Mouse (Mus musculus) olfactory bulb, adult 2 months (tissue): ENCODE results near the gene Rasgef1b. TPM values are rescaled to one million over a fixed set of nuclear protein-coding genes. Genes with fewer than 3 reads are reported as not detected.

ENCODE experiments used
- H3K27ac ChIP-seq: fragments of 200-500 bp; 2 replicates; pipeline ENCODE4 v1.5.1; 2012; ENCODE audit warnings: low read depth, low read length; ENCODE audit not compliant: insufficient read depth
- H3K4me1 ChIP-seq: fragments of 200-500 bp; 2 replicates; pipeline ENCODE4 v1.6.1; 2012; ENCODE audit warnings: low read length; ENCODE audit not compliant: control insufficient read depth, insufficient read depth
- H3K4me3 ChIP-seq: fragments of 200-500 bp; 2 replicates; pipeline ENCODE4 v1.5.1; 2012; ENCODE audit warnings: mild to moderate bottlenecking, low read depth, low read length, moderate library complexity; ENCODE audit not compliant: insufficient read depth
- CTCF ChIP-seq: fragments of 200-500 bp; IDR thresholded peaks from 2 replicates; pipeline ENCODE4 v1.5.1; 2012; ENCODE audit warnings: low read depth, mild to moderate bottlenecking, low read length, moderate library complexity; ENCODE audit not compliant: insufficient read depth
- POLR2A ChIP-seq: fragments of 200-500 bp; IDR thresholded peaks from 2 replicates; pipeline ENCODE4 v1.6.1; 2012; ENCODE audit warnings: mild to moderate bottlenecking, low read depth, low read length, moderate library complexity; ENCODE audit not compliant: insufficient read depth
- WGBS: fragments of 180-500 bp; shearing (Covaris S2); methylation state at CpG from one replicate; pipeline ENCODE4 v1.1.7; 2018; 5-methylcytosine and 5-hydroxymethylcytosine counted together
- polyA plus RNA-seq: library from polyadenylated mRNA; stranded (reverse); fragments of >200 nt; gene quantifications from 2 replicates; pipeline ENCODE4 v1.2.4, GENCODE M21; 2012; ENCODE audit warnings: low replicate concordance; ENCODE audit not compliant: missing spikeins, insufficient read depth, insufficient read length

Gene Rasgef1b
- polyA plus RNA-seq, 1 experiment = not detected

DNA sequence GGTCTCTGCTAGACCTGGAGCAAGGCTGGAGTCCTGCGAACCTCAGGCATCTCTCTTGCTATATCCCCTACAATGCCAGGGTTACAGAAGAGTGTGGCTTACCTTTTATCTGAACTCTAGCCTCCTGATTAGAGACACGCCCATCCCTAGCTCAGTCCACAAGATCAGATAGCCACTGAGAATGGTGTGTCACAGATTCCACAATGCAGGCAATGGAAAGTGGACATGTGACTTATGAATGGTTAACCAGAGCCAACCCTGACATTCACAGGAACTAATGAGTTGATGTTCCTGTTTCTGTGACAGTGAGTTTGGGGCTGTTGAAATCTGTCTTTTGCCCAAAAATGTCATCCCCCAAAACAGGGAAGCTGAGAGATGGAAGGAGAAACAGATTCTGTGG, 401.8 kb downstream of the Rasgef1b start:
- TF ChIP-seq CTCF = no peak
- no peak for TF ChIP-seq POLR2A
- WGBS = 97% methylated on average over 2 of the region's 2 CpGs
- H3K27ac ChIP-seq = no peak overlapping the region
- peaks cover 3% of the 10 kb centered on the region; the same call in 1 of the 2 replicates for H3K4me1 ChIP-seq
- H3K4me3 ChIP-seq = no peak overlapping the region

DNA sequence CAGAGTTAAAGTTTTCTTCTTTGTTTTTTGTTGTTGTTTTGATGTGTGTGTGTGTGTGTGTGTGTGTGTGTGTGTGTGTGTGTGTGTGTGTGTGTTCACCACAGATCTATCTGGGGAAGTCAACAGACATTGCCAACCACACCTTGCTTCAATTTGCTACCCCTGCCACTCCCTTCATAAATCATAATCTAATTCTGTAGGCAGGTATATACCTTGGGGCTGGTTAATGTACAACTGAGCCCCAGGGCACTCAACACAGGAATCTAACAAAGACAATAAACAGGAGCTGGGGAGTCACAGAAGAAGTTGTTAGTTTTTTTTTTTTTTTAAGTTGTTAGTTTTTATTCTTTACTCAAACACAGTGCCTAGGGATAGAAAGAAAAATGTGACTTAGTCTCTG, 403.6 kb downstream of the Rasgef1b start:
- H3K4me3 ChIP-seq = no peak overlapping the region
- TF ChIP-seq CTCF (no peak), POLR2A (no peak)
- peaks cover 3% of the 10 kb centered on the region; the same call in 1 of the 2 replicates for H3K4me1 ChIP-seq
- H3K27ac ChIP-seq = no peak overlapping the region

DNA sequence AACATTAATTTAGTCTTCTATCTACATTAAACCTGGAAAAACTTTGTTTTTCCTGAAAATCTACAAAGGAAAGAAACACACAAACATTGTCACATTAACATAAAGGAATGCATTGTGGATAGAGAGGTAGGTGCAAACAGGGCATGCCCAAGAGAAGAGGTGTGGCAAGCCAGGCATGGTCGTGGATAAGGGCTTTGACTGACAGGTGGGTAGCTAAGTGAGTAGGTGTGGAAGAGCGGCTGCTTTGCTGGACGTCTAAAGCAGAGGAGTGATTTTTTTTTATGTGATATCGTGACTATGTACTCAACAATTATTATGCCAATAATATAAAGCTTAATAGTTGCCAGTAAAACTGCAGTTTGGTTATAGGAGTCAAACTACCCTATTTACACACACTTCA, 408.1 kb downstream of the Rasgef1b start:
- Histone ChIP-seq H3K4me3 (no peak overlapping the region), H3K27ac (no peak overlapping the region), H3K4me1 (no peaks in the 10 kb centered on the region)
- WGBS = 85% methylated on average over 4 of the region's 4 CpGs
- TF ChIP-seq POLR2A (no peak), CTCF (no peak)

DNA sequence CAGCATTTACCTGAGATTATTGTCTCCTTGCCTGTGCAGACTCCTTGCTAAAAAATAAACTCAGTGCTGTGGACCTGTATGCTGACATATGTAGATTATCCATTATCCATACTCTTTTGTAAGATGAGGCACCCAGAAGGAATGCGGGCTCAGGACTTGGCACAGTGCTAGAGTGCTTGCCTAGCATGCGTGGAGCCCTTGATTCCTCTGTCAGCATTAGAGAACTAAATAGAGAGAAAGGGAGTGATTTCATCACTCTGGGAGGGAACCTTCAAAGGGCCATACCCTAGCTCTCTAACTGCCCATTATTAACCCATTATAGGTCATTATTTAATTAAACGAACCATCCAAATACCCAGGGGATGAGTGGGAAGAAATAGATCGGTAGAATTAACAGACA, 430.9 kb downstream of the Rasgef1b start:
- Histone ChIP-seq H3K4me3 (no peak overlapping the region), H3K27ac (no peak overlapping the region), H3K4me1 (no peaks in the 10 kb centered on the region)
- WGBS = 41% methylated on average over 4 of the region's 4 CpGs
- no peak for TF ChIP-seq CTCF
- TF ChIP-seq POLR2A = no peak

DNA sequence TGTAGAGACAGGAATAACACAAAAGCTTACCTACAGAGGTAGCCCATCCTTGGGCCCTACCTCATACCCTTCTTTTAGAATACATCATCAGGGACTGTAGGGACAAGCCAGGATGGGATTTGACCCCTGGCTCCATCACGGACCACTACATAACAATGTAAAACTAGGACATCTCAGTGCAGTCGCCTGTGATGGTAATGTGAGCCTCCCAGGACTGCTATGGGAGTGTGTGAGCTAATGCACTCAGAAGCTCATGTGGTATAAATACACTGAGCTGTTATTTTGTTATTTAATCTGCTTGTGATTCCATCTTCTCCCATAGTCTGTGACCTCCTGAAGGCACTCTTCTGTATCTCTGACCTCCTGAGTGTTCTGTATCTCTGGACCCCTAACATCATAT, 432.5 kb downstream of the Rasgef1b start:
- no peak overlapping the region for H3K27ac ChIP-seq
- H3K4me1 ChIP-seq = no peaks in the 10 kb centered on the region
- TF ChIP-seq POLR2A (no peak), CTCF (no peak)
- no peak overlapping the region for H3K4me3 ChIP-seq
- WGBS = 84% methylated on average over 2 of the region's 2 CpGs

DNA sequence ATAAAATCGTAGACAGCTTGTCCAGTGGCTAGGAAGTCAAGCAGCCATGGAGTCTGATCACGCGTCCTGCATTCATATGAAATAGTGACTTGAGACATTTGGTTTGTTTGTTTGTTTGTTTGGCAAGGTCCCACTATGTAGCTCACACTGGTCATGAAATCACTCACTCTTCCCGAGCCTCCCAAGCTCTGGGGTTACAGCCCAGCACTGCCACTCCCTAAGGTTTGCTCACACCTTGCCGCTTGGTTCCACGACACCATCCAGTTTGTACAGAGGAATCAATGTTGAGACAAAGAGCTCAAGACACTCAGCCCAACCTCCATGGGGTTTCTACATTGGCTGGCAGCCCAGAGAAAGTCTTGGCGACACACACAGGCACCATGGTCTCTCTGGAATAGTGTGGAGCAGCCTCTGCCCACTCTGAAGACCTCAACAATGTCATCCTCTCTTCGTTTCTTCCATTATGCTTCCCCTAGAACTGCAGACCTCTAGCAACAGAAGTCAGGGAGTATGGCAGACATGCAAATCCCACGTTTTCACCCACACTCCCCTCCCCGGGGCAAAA, 436.5 kb downstream of the Rasgef1b start:
- H3K4me3 ChIP-seq = no peak overlapping the region
- no peak overlapping the region for H3K27ac ChIP-seq
- H3K4me1 ChIP-seq = no peaks in the 10 kb centered on the region
- TF ChIP-seq POLR2A (no peak), CTCF (no peak)
- 67% methylated on average over 10 of the region's 10 CpGs for WGBS

DNA sequence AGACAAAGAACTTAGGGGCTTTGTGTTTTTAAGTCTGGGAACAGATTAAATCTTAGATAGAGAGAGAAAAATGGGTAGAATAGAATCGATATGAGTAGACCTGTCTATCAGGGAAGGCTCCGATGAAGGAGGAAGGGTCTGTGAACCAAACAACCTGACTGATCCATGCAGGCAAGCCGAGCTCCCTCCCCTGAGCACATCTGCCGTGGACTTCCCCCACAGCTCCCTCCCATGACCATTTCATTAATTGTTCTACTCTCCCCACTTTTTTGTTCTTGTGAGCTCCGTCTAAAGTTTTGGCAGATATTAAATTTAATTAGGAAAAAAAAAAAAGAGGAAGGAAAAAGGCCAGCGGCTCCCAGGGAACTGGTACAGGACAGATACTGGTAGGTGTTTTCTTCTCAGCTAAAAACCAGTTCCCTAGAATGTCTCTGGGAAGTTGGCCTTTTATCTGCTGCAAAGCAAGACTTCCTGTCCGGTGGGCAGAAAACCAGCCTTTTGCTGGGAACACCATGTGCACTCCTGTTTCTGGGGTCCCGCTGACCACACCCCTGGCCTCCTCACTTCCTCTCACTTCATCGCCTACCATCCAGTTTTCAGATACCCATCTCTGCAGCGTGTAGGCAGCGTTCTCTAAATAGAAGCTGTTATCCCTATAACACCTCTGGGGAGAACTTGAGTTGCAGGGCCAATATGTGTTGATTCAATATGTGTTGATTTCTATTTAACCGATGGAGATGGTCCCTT, 437.6 kb downstream of the Rasgef1b start:
- WGBS = 83% methylated on average over 12 of the region's 12 CpGs
- Histone ChIP-seq H3K4me3 (no peak overlapping the region), H3K4me1 (no peaks in the 10 kb centered on the region), H3K27ac (no peak overlapping the region)
- TF ChIP-seq CTCF (no peak), POLR2A (no peak)

DNA sequence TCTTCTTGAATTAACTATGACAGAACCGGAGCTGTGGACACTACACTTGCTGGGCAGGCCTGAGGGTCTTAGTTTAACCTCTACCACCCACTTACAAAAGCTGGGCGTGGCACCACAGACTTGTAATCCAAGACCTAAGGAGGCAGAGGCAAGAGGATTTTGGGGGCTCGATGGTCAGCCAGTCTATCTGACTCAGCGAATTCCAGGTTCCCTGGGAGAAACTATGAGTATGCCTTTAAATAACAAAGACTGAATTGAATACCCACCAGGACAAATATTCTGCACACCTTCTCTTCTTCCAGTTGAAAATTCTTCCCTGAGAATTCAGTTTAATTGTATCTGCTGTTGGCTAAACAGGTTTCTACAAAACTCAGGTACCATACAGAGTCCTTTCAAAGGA, 440.6 kb downstream of the Rasgef1b start:
- TF ChIP-seq POLR2A = no peak
- TF ChIP-seq CTCF = no peak
- H3K27ac ChIP-seq = no peak overlapping the region
- no peaks in the 10 kb centered on the region for H3K4me1 ChIP-seq
- WGBS = 90% methylated on average over 4 of the region's 4 CpGs
- H3K4me3 ChIP-seq = no peak overlapping the region

DNA sequence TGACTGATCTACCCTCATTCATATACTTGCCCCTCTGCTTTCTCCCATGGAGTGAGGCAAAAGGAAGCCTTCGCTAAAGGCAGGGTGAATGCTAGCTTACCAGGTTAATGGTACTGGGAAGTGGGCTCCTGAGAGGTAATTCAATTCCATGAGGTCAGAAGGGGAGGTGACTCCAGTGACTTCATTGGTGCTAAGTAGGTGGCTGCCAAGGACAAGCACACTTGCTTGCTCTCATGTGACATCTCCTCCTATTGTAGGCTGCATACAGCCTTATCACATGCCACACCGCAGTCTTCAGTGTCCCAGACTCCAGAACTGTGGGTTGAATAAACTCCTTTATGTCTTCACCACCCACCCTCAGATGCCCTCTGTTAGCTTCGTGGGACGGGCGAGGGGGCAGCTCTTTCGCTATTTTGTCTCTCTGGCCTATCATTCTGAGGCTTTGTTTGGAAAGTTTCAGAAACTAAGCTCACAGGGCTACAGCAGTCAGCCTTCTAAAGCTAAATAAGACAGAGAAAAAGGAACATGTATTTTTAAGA, 441.1 kb downstream of the Rasgef1b start:
- 86% methylated on average over 6 of the region's 6 CpGs for WGBS
- TF ChIP-seq POLR2A (no peak), CTCF (no peak)
- H3K27ac ChIP-seq = no peak overlapping the region

More for the DNA sequence above, 441.1 kb downstream of the Rasgef1b start:
- no peak overlapping the region for H3K4me3 ChIP-seq
- H3K4me1 ChIP-seq = no peaks in the 10 kb centered on the region
